Mouse (Mus musculus) gastrocnemius, postnatal 14 days (tissue): Measurements from ENCODE around the gene Rrn3. TPM values are rescaled to one million over a fixed set of nuclear protein-coding genes. Genes with fewer than 3 reads are reported as not detected.
"Not testable (repeated sequence)": the region's sequence is repeated elsewhere in the genome, so short reads cannot be mapped to it uniquely, and the experiment has no call there.

Source experiments
- DNase-seq: peaks from one replicate; pipeline ENCODE4 v3.0.0; 2021; ENCODE audit warnings: mixed read lengths
- intact Hi-C: fragments of 180-260 bp; cut with DNase I; formaldehyde crosslinking; loops from one replicate; pipeline ENCODE4 v1.15.1; 2025; ENCODE audit warnings: low total_unique reads
- total RNA-seq, 2 experiments: library from RNA; stranded (reverse); gene quantifications; 2 replicates each; pipeline ENCODE4 v1.2.3; 2021

Gene Rrn3
- total RNA-seq, 2 experiments from 2014 or later, result 25.1 to 26.6 TPM

DNA sequence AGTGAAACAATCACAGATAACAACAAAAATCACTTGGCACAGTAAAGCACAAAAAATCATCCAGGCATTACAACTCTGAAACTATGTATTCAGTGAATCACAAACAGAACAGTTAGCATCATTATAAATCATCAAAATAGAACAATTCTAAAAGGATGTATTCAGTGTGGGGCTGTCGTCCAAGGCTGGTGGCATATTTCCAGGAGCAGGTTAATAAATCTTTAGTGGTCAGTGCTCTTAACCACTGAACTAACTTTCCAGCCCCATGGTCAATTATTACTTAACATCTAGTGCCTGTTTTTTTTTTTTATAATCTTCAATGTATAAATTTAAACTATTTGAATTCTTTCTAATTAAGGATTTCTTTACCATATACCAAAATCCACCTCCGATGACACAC lies 6.5 kb upstream of the Rrn3 start:
- intact Hi-C loops, DNase-seq: not testable (repeated sequence)

DNA sequence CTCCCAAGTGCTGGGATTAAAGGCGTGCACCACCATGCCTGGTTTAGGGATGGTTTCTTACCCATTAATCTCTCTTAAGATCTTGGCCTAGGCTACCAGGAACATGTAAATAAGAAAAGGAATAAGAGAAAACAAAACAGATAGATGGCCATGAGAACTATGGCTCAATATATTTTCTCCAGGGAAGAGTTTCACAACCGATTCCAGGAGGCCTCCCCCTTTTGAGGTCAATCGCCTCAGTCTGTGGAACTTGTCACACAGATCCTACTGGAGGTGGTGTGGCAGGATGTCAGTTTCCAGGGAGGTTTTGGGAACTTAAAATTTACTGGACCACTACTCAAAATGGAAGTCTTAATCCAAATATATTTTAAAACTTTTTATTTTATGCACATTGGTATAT lies 5.9 kb upstream of the Rrn3 start:
- intact Hi-C loops, DNase-seq: not testable (repeated sequence)

- intact Hi-C loops, result no loop called here
- no peak for DNase-seq
Observed at GRCm38 (mm10) chr16:13781216-13781615, 708 bp downstream of the Rrn3 start.

GRCm38 (mm10) chr16:13785932-13786331 lies 5.4 kb downstream of the Rrn3 start:
- intact Hi-C loops, result no loop called here
- DNase-seq, result no peak

DNA sequence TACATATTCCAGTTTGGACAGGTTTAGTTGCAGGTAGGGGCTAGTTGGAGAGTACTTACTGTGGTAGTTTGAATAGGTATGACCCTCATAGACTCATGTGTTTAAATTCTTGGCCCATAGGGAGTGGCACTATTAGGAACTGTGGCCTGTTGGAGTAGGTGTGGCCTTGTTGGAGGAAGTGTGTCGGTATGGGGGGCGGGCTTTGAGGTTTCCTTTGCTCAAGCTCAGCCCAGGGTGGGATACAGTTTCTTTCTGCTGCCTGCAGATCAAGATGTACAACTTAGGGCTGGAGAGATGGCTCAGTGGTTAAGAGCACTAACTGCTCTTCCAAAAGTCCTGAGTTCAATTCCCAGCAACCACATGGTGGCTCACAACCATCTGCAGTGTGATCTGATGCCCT lies 12.9 kb downstream of the Rrn3 start:
- intact Hi-C loops, result not testable (repeated sequence)

GRCm38 (mm10) chr16:13796746-13797175 lies 16.3 kb downstream of the Rrn3 start:
- no peak for DNase-seq
- intact Hi-C loops, result no loop called here

More for the DNA sequence above, 12.9 kb downstream of the Rrn3 start:
- DNase-seq, result not testable (repeated sequence)

DNA sequence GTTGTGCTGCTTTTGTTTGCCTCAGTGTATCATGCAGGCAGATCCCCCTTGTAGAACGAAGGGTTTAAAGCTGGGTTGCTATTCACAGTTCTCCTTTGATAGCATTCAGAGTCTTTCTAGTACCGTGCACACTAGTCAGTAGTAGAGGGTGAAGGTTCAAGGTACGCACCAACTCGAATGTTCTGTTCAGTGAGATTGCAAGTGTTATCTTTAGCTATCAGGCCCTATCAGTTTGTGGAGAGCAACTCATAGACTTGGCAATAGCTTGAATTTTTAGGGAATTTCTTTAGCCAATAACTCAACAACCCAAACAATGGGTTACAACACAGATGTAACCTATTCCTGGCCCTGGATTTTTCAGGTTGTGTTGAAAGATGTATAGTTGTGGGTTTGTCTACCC lies 20.7 kb downstream of the Rrn3 start:
- DNase-seq, result no peak
- intact Hi-C loops, result no loop called here

DNA sequence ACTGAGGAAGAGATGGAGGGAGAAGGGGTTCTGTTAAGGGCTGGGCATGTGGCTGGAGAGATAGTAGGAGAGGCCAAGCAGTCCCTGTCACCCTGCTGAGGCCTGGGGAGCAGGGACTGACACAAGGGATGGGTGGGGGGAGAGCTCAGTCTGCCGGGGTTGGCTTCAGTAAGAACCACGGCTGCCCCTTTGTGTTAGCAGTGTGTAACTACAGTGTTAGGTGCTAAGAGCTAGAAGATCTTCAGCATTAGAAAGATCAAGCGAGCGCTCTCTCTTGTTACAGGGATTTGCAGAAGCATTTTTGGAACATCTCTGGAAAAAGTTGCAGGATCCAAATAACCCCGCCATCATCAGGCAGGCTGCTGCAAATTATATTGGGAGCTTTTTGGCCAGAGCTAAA lies 24.2 kb downstream of the Rrn3 start:
- DNase-seq, result no peak
- intact Hi-C loops, result no loop called here

DNA sequence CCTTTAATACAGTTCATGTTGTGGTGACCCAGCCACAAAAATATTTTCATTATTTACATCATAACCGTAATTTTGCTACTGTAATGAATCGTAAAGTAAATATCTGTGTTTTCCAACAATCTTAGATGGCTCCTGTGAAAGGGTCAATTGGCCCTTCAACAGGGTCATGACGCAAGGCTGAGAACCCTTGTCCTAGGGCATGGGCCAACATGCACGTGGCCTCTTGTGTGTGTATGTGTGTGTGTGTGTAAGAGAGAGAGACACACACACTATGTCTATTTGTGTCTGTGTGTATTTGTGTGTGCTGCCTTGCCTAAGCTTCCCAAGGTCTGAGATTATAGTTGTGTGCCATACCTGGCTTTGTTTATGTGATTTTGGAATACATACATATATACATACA lies 27.1 kb downstream of the Rrn3 start:
- DNase-seq, result no peak
- intact Hi-C loops, result no loop called here

- DNase-seq, result no peak
- intact Hi-C loops, result no loop called here
Observed at GRCm38 (mm10) chr16:13808410-13808809, 27.9 kb downstream of the Rrn3 start.

GRCm38 (mm10) chr16:13812152-13812551 lies 31.6 kb downstream of the Rrn3 start:
- DNase-seq, result no peak
- intact Hi-C loops, result no loop called here

GRCm38 (mm10) chr16:13813200-13813599 lies 32.7 kb downstream of the Rrn3 start:
- DNase-seq, result no peak
- intact Hi-C loops, result no loop called here

DNA sequence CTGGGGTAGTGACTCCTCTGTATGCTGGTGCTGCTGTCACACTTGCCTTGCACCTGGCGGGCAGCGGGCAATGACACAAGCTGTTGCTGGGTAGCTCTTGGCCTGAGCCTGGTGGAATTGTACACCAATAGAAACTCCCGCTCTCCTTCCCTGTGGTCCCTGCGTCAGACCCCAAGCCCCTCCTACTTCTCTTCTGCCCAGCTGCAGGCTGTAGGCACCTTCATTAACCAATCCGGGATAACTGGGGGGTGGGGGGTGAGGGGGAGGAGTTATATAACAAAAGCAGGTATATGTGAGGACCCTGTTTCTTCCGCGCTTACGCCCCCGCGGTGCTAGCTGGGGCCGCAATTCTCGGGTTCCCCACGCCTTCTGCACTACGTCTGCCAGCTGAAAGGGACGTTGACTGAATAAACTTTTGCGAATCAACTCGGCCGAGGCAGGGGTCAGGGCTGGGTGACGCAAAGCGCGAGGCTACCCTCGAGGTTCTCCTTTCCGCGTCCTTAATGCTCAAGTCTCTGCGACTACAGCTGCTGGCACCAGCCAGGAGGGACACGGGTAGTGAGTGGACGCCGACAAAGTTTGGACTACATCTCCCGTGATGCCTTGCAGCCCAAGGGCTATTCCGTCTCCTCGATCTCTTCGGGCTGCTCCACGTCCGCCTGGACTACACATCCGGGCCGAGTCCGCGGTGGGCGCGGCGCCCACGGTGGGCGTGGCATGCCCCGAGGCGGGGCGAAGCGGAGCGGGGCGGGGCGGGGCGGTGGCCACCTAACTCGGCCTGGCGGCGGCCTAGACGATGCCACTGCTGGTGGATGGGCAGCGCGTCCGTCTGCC lies 38.3 kb downstream of the Rrn3 start, which contains the start of gene Ntan1:
Gene Ntan1 (plus strand): TSS at position 286 of the 834 bp plus-strand sequence.
- intact Hi-C loops, result no loop called here
- peak; percentile 97 for DNase-seq

GRCm38 (mm10) chr16:13819394-13819743 lies 38.9 kb downstream of the Rrn3 start:
- DNase-seq, result no peak
- intact Hi-C loops, result no loop called here

DNA sequence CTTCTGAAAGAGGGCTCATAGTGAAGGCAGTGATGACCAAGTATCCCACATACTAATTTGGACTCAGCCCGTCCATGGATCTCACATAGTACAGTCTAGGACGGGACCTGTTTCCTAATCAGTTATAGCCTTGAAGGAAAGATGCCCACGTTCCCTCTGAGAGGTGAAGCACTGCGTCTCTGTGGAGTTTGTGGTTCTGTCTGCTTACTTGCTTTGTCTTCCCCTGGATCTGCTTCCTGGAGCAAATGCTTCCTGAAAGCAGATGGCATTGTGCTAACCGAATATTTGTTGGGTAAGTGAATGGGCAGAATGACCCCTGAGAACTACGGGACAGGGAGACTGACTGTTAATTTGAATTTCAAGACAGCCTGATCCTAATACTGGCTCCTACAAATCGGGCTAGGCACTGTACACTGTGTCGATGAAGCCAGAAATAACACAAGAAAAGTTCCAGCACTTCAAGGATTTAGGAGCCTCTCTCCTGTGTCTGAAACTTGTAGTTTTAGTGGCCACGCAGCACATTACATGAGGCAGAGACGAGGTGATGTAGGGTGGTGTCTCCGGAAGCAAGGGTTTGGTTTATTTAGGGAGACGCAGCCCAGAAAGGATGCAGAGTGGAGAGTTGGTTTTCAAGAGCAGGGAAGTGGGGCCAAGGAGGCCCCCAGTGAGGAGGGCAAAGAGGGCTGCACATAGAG lies 39.4 kb downstream of the Rrn3 start:
- intact Hi-C loops, result no loop called here
- no peak for DNase-seq

DNA sequence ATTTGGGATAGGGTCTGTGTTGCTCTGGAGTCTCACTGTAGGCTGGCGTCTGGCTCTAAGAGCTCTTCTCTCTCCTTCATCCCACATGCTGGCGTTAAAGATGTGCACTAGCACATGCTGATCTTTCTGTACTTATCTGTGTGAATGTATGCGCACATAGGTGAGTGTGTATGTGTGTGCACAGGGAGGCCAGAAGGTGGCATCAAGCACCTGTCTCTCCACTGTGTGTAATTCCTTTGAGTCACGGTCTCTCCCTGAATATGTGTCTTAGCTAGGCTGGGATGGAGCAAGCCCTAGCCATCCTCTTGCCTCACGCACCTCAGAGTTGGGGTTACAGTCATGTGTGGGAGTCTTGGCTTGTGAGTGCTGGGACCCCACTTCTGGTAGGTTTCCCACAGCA lies 40.3 kb downstream of the Rrn3 start:
- DNase-seq, result no peak
- intact Hi-C loops, result no loop called here

- intact Hi-C loops, result no loop called here
- DNase-seq, result no peak
Observed at GRCm38 (mm10) chr16:13825781-13826490, 45.4 kb downstream of the Rrn3 start.

DNA sequence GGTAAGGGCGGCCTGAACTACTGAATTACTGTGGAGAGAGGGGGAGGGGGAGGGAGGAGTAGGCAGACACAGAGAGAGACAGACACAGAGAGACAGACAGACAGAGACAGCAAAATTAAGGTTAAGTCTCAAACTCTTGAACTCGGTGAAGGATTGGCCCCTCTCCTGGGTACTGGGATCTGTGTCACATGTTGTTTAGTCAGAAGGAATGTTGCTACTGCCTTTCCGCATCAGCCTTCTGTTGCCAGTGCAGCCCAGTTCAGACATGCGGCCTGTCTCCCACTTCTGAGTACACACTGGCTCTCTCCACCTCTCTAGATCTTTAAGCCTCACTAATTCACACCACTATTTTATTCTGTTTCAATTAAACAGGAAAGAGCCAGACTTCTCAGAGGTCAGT lies 46.0 kb downstream of the Rrn3 start:
- no peak for DNase-seq
- intact Hi-C loops, result no loop called here

GRCm38 (mm10) chr16:13830444-13830843 lies 49.9 kb downstream of the Rrn3 start:
- intact Hi-C loops, result no loop called here
- DNase-seq, result no peak

DNA sequence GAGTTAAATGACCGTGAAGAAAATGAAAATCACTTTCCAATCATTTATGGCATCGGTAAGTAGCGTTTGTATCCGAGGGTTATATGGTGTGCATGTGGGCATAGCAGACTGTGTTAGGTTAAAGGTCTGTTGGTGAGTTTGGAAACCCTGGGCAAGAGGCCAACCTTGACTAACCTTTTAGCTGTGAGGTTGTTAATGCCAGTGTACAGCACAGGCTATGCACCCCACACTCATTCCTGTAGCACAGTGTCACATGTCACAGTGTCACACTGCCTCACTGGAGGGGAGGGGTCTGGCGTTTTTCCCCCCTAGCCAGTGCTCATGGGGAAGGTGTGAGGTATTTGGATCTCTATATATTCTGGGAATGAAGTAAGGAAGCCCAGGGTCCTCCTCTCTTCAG lies 51.1 kb downstream of the Rrn3 start:
- no peak for DNase-seq
- intact Hi-C loops, result no loop called here
